Mouse (Mus musculus): Measurements from ENCODE around the gene Rgs12. TPM values are rescaled to one million over a fixed set of nuclear protein-coding genes. Genes with fewer than 3 reads are reported as not detected.
A peak's percentile ranks its signal among the peaks of the same experiment; 100 is the strongest.

Rgs12 gene
- polyA plus RNA-seq (2015; fragmentation: Nextera tagmentation; extraction: Ambion mirVana), result 19.2 and 25.0 TPM in 2 replicates

DNA sequence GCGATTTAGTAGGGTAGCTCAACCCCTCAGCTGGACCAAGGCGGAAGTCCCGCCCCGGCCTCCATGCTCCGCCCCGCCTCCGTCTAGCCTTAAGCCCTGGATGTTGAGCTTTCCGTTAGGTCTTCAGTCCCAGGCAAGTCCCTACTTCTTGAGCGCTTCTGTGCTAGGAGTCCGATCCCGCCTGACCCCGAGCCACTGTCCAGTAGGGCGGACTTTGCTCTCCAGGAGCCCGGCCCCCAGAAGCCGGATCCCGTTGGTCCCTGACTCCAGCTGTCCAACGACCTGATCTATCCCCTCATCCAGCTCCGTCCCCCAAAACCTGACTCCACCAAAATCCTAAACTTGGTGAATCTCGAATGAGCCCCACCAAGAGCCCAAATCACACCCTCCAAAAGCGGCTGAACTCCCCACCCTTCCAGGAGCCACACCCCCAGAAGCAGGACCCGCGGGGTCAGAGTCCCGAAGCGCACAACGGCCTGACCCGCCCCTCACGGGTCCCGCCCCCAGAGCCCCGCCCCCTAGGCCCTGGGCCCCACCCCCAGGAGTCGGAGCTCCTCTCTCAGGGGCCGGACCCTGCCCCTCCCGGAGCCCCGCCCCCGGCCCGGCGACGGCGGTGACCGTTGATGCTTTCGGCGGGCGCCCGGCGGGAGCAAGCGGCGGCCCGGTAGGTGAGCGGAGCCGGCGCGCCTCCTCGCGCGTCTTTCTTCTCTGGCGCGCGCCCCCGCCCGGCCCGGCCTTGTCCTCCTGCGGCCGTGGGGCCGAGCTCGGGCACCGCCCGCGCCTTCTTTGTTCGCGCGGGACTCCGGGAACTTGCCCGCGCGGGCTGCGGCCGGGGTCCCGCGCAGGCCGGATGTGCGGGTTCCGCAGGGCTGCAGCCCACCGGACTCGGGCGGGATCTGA lies at the start of gene Rgs12:
Gene Rgs12 (plus strand): TSS at position 585 of the 900 bp plus-strand sequence.
- peak; percentile 82 for DNase-seq (ENCODE audit: low spot score)

- DNase-seq (ENCODE audit: low spot score), result no peak
Measured at GRCm38 (mm10) chr5:34899787-34900469, 49.3 kb upstream of the Rgs12 start.

DNA sequence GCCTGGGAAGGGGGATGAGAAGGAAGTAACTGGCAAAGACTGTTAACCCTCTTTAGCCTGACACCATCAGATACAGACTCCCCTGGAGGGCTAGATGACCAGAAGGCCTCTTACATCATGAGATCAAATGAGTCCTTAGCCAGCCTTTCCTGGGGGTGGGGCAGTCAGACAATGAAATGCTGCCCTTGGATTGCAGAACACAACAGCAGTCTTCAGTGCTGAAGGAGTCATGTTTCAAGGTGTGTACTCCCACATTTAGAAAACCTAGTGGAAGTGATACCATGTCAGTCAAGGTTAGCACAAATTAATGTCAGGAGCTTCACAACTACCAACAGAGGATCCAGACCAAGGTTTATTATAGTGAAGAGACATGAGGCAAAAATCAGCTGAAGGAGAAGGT lies 46.9 kb upstream of the Rgs12 start:
- no peak for DNase-seq (ENCODE audit: low spot score)

DNA sequence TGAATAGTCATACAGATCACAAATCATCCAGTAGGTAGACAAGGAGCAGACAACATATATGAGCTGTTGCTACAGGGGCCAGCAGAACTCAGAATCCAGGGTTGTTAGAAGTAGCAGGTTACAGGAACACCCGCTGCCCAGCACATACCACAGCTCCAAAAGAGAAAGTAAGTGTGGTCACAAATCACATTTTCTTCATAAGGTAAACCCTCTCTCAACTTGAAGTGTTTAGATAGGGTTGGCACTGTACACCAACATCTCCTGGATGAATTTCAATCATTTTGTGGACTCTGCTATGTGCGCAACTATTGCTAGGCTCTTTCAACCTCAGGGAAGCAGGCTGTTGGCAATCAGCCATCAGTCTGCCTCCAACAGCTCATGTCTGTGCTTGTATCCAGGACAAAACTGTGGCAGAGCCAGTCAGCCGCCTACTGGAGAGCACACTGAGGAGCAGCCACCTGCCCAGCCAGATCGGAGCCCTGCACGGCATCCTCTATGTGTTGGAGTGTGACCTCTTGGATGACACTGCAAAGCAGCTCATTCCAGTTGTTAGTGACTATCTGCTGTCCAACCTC lies 46.3 kb upstream of the Rgs12 start:
- no peak for DNase-seq (ENCODE audit: low spot score)

- DNase-seq (ENCODE audit: low spot score), result no peak
Measured at GRCm38 (mm10) chr5:34904412-34904811, 44.8 kb upstream of the Rgs12 start.

- DNase-seq (ENCODE audit: low spot score), result no peak
Measured at GRCm38 (mm10) chr5:34907230-34907629, 42.0 kb upstream of the Rgs12 start.

GRCm38 (mm10) chr5:34907910-34908725 lies 41.1 kb upstream of the Rgs12 start, which contains the start of gene Msantd1:
Msantd1 (plus strand) TSS chr5:34908012.
- DNase-seq (ENCODE audit: low spot score), result peak; percentile 78

DNA sequence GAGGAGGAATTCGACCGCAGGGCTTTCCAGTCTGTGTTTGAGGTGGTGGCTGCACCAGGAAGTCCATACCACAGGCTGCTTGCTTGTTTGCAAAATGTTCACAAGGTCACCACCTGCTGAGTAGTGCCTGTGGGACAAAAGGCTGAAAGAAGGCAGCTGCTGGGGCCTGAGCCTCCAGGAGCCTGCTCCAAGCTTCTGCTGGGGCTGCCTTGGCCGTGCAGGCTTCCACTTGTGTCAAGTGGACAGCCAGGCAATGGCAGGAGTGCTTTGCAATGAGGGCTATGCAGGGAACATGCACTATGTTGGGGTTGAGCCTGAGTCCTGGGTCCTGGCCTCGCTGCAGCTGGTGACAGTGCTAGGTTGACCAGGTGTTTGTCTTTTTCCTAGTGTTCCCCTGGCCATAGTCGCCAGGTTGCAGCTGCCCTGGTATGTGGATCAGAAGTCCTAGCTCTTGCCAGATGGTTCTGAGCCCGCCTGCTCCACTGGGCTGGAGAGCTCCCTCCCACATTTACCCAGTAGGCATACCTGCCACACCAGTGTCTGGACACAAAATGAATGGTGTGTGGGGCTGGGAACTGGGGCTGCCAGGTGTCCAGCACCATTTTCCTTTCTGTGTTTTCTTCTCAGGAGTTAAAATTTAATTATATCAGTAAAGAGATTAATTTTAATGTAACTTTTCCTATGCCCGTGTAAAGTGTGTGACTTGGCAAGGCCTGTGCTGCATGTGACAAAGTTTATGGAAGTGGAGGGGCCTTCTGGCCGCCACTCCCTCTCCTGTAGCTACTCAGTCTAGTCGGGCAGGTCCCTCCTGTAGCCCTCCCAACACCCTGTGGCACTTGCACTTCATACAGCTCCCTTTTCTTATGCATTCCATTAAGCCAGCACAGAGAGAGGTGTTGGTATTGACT lies 40.3 kb upstream of the Rgs12 start:
- DNase-seq (ENCODE audit: low spot score), result peak; percentile 74

GRCm38 (mm10) chr5:34909634-34910503 lies 39.4 kb upstream of the Rgs12 start:
- DNase-seq (ENCODE audit: low spot score), result no peak

GRCm38 (mm10) chr5:34910504-34910815 lies 38.8 kb upstream of the Rgs12 start:
- no peak for DNase-seq (ENCODE audit: low spot score)

- peak; percentile 73 for DNase-seq (ENCODE audit: low spot score)
Measured at GRCm38 (mm10) chr5:34915801-34916200, 33.4 kb upstream of the Rgs12 start.

DNA sequence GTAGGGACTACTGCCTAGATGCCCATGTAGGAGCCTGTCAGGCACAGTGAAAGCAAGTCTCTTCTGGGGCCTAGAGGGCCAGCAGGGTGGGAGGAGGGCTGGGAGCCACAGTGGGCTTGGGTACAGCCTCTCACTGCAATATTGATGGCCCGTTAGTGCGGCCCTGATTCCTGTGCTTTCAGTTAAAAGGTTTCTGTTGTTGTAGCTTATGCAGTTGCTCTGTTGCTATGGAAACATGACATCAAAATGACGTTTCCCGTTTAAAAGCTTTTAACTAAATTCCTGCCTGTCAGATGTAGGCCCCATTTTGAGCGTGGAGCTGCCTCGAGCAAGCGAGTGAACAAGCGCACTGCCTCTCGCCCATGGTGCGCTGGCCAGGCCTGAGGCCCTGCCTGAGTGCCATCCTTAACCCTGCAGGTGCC lies 32.0 kb upstream of the Rgs12 start:
- DNase-seq (ENCODE audit: low spot score), result no peak

DNA sequence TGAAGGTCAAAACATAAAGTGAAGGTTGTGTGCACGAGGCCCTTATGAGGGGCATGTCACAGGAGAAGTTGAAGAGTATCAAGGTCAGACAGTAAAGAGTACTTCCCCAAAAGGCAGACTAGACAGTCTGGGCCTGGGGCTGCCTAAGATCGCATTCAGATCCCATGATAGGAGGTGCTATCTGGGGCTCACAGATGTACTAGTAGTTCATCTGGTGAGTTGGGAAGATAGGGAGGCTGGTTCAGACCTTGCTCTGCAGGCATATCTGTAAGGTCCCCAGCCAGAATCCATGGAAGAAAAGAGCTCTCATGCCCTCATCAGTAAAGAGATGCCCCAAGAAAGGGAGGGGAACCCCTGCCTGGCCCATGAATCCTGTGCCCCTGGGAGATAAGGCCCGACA lies 30.5 kb upstream of the Rgs12 start:
- DNase-seq (ENCODE audit: low spot score), result no peak

DNA sequence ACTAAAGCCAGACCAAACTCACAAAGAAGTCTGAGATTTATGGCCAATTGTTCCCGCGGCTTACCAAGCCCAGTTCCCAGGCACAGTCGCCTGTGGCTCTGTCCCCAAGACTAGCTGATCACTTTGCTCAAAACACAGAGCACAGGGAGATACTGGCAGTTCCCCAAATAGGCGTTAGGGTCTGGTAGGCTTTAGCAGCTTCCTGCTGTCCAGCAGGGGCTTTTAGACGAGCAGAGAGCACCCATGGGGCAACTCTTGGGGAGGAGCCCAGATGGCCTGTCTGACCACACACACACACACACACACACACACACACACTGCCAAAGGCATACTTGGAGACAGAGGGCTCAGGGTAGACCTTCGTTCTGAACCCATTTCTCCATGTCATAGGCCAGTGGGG lies 26.7 kb upstream of the Rgs12 start:
- DNase-seq (ENCODE audit: low spot score), result no peak

GRCm38 (mm10) chr5:34923920-34924319 lies 25.3 kb upstream of the Rgs12 start:
- no peak for DNase-seq (ENCODE audit: low spot score)

- DNase-seq (ENCODE audit: low spot score), result no peak
Measured at GRCm38 (mm10) chr5:34924519-34924918, 24.7 kb upstream of the Rgs12 start.

GRCm38 (mm10) chr5:34927648-34928047 lies 21.6 kb upstream of the Rgs12 start:
- no peak for DNase-seq (ENCODE audit: low spot score)

GRCm38 (mm10) chr5:34930151-34930975 lies 18.9 kb upstream of the Rgs12 start:
- DNase-seq (ENCODE audit: low spot score), result no peak
